11 mouse cellular contexts compared by ENCODE assay signal in genomic region chr12:106633096-106633495, GRCm38 (mm10).
DNase-seq lines count a peak whose midpoint lies in the region; ATAC-seq and TF ChIP-seq lines count a peak whose summit lies in the region.
"Had no signal": no experiment of that assay in that cellular context is flagged by ENCODE, and none has a peak within 500 bp of the region (broad histone marks: within the 10 kb centered on the region; RNA-seq: fewer than 3 reads in every experiment).

No protein-coding gene starts in this region.

- no peaks in the 10 kb centered on the region for H3K36me3 ChIP-seq in intestine, embryonic 14.5 days (ENCODE audit: control insufficient read depth, insufficient read depth, low read length)
- H3K36me3 ChIP-seq in intestine, embryonic 16.5 days (ENCODE audit: control insufficient read depth, insufficient read depth, low read length), result no peaks in the 10 kb centered on the region
- H3K36me3 ChIP-seq in limb, embryonic 14.5 days (ENCODE audit: control insufficient read depth, insufficient read depth, low read length), result no peaks in the 10 kb centered on the region
- H3K36me3 ChIP-seq: liver, embryonic 15.5 days had no signal

- DNase-seq in intestine, embryonic 14.5 days (ENCODE audit: low spot score), result peak; percentile 84
- peak; percentile 65 for DNase-seq in ES-CJ7 (ENCODE audit: low read depth, low spot score)
- DNase-seq in ZHBTc4 (ENCODE audit: low read depth, low spot score), result peak; percentile 78
- peak; percentile 83 for DNase-seq in limb, embryonic 14.5 days (ENCODE audit: low spot score)
- no peak for DNase-seq in cerebellum, adult 9-10 months
- DNase-seq in layer of hippocampus, adult 9-11 months, result no peak
- DNase-seq in left cerebral cortex, adult 8-10 months (ENCODE audit: low spot score in 2 of 2), result no peak
- DNase-seq: kidney, adult 11 months had no signal

- no peaks in the 10 kb centered on the region for H3K9me3 ChIP-seq in intestine, embryonic 14.5 days (ENCODE audit: control insufficient read depth, low read length)
- H3K9me3 ChIP-seq in intestine, embryonic 16.5 days (ENCODE audit: control insufficient read depth, low read length), result no peaks in the 10 kb centered on the region
- no peaks in the 10 kb centered on the region for H3K9me3 ChIP-seq in limb, embryonic 14.5 days (ENCODE audit: control insufficient read depth, low read length)

- H3K4me2 ChIP-seq in intestine, embryonic 14.5 days (ENCODE audit: low read length), result no peak overlapping the region
- no peak overlapping the region for H3K4me2 ChIP-seq in intestine, embryonic 16.5 days (ENCODE audit: low read depth, low read length)
- no peak overlapping the region for H3K4me2 ChIP-seq in limb, embryonic 14.5 days (replicated peaks; ENCODE audit: low read depth, low read length, severe bottlenecking)
- H3K4me2 ChIP-seq: liver, embryonic 15.5 days had no signal

- H3K27me3 ChIP-seq in intestine, embryonic 14.5 days (replicated peaks; ENCODE audit: control insufficient read depth, insufficient read depth, low read length), result no peaks in the 10 kb centered on the region
- no peaks in the 10 kb centered on the region for H3K27me3 ChIP-seq in intestine, embryonic 16.5 days (replicated peaks; ENCODE audit: control insufficient read depth, insufficient read depth, low read length)
- H3K27me3 ChIP-seq in limb, embryonic 14.5 days (ENCODE audit: control insufficient read depth, insufficient read depth, low read length), result no peaks in the 10 kb centered on the region
- H3K27me3 ChIP-seq: liver, embryonic 15.5 days had no signal

- H3K4me1 ChIP-seq in intestine, embryonic 14.5 days (replicated peaks; ENCODE audit: control insufficient read depth, insufficient read depth, low read length), result no peaks in the 10 kb centered on the region
- H3K4me1 ChIP-seq in intestine, embryonic 16.5 days (ENCODE audit: control insufficient read depth, insufficient read depth, low read length), result no peaks in the 10 kb centered on the region
- H3K4me1 ChIP-seq in limb, embryonic 14.5 days (ENCODE audit: control insufficient read depth, insufficient read depth, low read length), result no peaks in the 10 kb centered on the region
- H3K4me1 ChIP-seq: liver, embryonic 15.5 days had no signal

- WGBS in intestine, embryonic 14.5 days, result 3% methylated on average over 8 of the region's 8 CpGs
- 5% methylated on average over 8 of the region's 8 CpGs for WGBS in intestine, embryonic 16.5 days
- WGBS in limb, embryonic 14.5 days, result 5% methylated on average over 8 of the region's 8 CpGs

- no peak for TF ChIP-seq POLR2A in limb, embryonic 14.5 days (IDR thresholded peaks at IDR 0.05; ENCODE audit: borderline replicate concordance, extremely low read depth, insufficient read depth, insufficient read length)

- H3K9ac ChIP-seq in intestine, embryonic 14.5 days (ENCODE audit: low read length), result no peak overlapping the region
- no peak overlapping the region for H3K9ac ChIP-seq in intestine, embryonic 16.5 days (ENCODE audit: low read depth, low read length)
- no peak overlapping the region for H3K9ac ChIP-seq in limb, embryonic 14.5 days (ENCODE audit: low read depth, low read length, severe bottlenecking)
- H3K9ac ChIP-seq: liver, embryonic 15.5 days had no signal

- no peak overlapping the region for H3K4me3 ChIP-seq in intestine, embryonic 14.5 days (ENCODE audit: low read depth, low read length)
- no peak overlapping the region for H3K4me3 ChIP-seq in intestine, embryonic 16.5 days (ENCODE audit: low read length)
- no peak overlapping the region for H3K4me3 ChIP-seq in limb, embryonic 14.5 days (replicated peaks; ENCODE audit: low read length)
- H3K4me3 ChIP-seq: erythroblast, embryonic 14.5 days; liver, embryonic 15.5 days had no signal

- ATAC-seq in intestine, embryonic 14.5 days (replicated peaks; ENCODE audit: low FRiP score, low TSS enrichment, low read depth), result no peak
- no peak for ATAC-seq in intestine, embryonic 16.5 days
- ATAC-seq in limb, embryonic 14.5 days (ENCODE audit: low FRiP score, low read depth), result no peak

- no peak overlapping the region for H3K27ac ChIP-seq in intestine, embryonic 14.5 days (ENCODE audit: low read depth)
- H3K27ac ChIP-seq in intestine, embryonic 16.5 days (ENCODE audit: low read length), result no peak overlapping the region
- H3K27ac ChIP-seq in limb, embryonic 14.5 days (replicated peaks; ENCODE audit: low read depth, low read length), result no peak overlapping the region
- H3K27ac ChIP-seq: liver, embryonic 15.5 days had no signal

Comparison
In these comparisons a context has a peak if more than half of its experiments do, and no peak if none do; other contexts are left out.
1. DNase-seq: peak in intestine, embryonic 14.5 days (single experiment), ES-CJ7 (single experiment), ZHBTc4 (single experiment) and limb, embryonic 14.5 days (single experiment); none in cerebellum, adult 9-10 months (single experiment), layer of hippocampus, adult 9-11 months (single experiment) and left cerebral cortex, adult 8-10 months (0 of 2).